Mouse (Mus musculus) spleen, postnatal 0 days (tissue): ENCODE data around the gene 2810004N23Rik. TPM values are rescaled to one million over a fixed set of nuclear protein-coding genes. Genes with fewer than 3 reads are reported as not detected.

Experiments
- polyA plus RNA-seq: library from polyadenylated mRNA; unstranded; fragments of >200 nt; fragmentation: Nextera tagmentation; extraction: Ambion mirVana; gene quantifications from 2 replicates; pipeline ENCODE4 v1.2.1, GENCODE M21; 2015

2810004N23Rik gene
- 25.1 and 26.6 TPM in 2 replicates for polyA plus RNA-seq

GRCm38 (mm10) chr8:124862321-124863162 is at the start of gene 2810004N23Rik, which contains the start of gene Gnpat:
Gene 2810004N23Rik (minus strand): TSS chr8:124863120.
Gene Gnpat (plus strand): TSS chr8:124863033.

GRCm38 (mm10) chr8:124897386-124898250 is 34.7 kb upstream of the 2810004N23Rik start, which contains the start of the genes Exoc8 and Sprtn:
Gene Exoc8 (minus strand): TSS chr8:124897705.
Gene Sprtn (plus strand): TSS chr8:124897886.

GRCm38 (mm10) chr8:124792708-124793107 is 70.2 kb downstream of the 2810004N23Rik start, which contains the start of gene Trim67:
Gene Trim67 (plus strand): TSS chr8:124793092.

Other genes with a start within 250 kb of the 2810004N23Rik start
- gene 2310022B05Rik, start 199.8 kb downstream of the 2810004N23Rik start, polyA plus RNA-seq = 20.8 and 20.9 TPM in 2 replicates
- 19.3 and 19.8 TPM in 2 replicates for gene Ttc13, start 141.1 kb downstream of the 2810004N23Rik start, polyA plus RNA-seq
- gene Arv1, start 141.0 kb downstream of the 2810004N23Rik start, polyA plus RNA-seq = 10.5 and 12.5 TPM in 2 replicates
- gene Fam89a, start 111.3 kb downstream of the 2810004N23Rik start, polyA plus RNA-seq = 0.43 and 0.62 TPM in 2 replicates
- gene Trim67, start 70.0 kb downstream of the 2810004N23Rik start, polyA plus RNA-seq = not detected in 2 replicates
- gene Gnpat, start 87 bp downstream of the 2810004N23Rik start, polyA plus RNA-seq = 41.8 and 43.5 TPM in 2 replicates
- gene Exoc8, start 34.6 kb upstream of the 2810004N23Rik start, polyA plus RNA-seq = 5.1 and 5.8 TPM in 2 replicates
- 7.4 and 7.9 TPM in 2 replicates for gene Sprtn, start 34.8 kb upstream of the 2810004N23Rik start, polyA plus RNA-seq
- gene Egln1, start 86.2 kb upstream of the 2810004N23Rik start, polyA plus RNA-seq = 4.8 and 6.2 TPM in 2 replicates
- 47.4 and 51.0 TPM in 2 replicates for gene Tsnax, start 149.9 kb upstream of the 2810004N23Rik start, polyA plus RNA-seq
- 0.89 and 1.2 TPM in 2 replicates for gene Disc1, start 191.1 kb upstream of the 2810004N23Rik start, polyA plus RNA-seq